Mouse (Mus musculus) MEL-GATA-1-ER (cell line): ENCODE data around the gene Orc1.

Experiments
- DNase-seq: peaks from one replicate; pipeline ENCODE4 v3.0.0-alpha.2; 2012; ENCODE audit warnings: low read depth; ENCODE audit errors: extremely low read depth

Orc1 gene

DNA sequence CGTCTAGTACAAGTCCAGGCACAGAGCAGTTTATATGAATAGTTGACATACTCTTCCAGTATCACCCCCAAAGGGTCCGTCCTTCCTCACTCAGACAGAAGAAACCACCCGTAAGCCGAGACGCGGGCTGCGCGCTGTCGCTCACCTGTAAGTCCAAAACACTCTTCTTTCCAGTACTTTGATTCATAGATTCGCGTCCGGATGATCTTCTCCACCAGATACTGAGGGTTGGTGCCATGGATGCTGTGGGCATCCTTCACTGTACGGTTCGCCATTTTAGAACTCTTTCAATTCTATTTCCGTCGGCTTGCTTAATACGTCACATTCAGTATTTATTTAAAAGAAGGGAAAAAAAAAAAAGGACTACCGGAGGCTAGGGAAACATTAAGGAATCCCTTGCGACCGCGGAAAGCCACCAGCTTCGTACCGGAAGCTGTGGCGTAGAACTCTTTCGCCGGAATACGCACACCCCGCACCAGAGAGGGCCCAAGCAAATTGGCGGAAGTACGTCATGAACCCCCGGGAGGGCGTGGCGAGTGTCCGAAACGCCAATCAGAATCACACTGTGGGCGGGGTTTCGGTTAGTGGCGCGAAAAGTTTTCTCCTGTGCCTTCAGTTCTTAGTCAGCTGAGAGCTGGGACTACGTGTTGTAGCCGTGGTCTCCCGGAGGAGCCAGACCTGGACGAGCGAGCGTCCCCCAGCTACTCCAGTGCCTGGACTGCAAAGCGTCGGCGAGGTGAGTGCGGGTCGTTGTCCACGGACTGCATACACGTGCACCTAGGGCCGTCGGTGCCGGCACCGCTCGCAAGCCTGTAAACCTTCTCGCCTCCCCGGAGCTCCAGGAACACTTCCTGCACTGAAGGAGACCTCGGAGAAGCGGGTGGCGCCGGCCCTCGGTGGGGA lies at the start of gene Orc1, which contains the start of gene Prpf38a:
Orc1 (plus strand) TSS at position 584 of the 903 bp plus-strand sequence.
Prpf38a (minus strand) TSS at position 497 of the 903 bp plus-strand sequence.
- peak; percentile 96 for DNase-seq

DNA sequence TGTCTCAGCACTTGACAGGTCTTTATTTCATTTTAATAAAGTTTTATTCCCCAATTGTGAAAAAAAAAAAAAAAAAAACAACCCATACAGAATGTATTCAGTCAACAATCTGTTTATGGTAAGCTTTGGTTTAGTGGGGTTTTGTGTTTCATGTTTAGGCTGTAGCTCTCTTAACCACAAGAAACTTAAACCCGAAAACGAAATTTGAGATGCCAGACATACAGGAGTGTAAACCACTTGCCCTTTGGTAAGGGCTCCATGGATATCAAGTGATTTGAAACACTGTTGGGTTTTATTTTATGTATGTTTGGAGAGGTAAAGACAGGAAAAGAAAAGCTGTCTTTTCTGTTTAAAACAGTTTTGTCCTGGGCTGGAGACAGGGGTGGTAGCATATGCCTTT lies 39.5 kb upstream of the Orc1 start:
- DNase-seq, result no peak

DNA sequence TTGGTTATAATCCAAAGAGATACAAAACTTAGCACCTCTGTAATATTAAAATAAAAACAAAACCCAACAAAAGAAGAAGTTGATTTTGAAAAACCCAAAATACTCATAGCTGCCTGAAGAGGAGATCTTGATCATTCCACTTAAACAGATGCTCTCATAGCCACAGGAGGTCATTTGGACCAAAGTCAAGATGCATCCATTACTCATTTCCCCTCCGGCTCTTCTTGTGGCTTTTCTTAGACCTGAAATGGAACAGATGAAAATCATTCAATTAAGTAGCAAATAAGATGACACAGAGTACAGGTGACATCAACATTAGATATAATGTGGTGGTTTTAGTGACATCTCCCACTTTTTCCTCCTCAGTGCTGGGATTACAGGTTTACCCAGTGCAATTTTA lies 14.2 kb upstream of the Orc1 start:
- no peak for DNase-seq

- DNase-seq, result no peak
These were observed 6.6 kb upstream of the Orc1 start for GRCm38 (mm10) chr4:108572644-108573043.

GRCm38 (mm10) chr4:108579743-108580411 lies 654 bp downstream of the Orc1 start:
- DNase-seq, result peak; percentile 24

- no peak for DNase-seq
These were observed 14.2 kb downstream of the Orc1 start for GRCm38 (mm10) chr4:108593376-108593775.

DNA sequence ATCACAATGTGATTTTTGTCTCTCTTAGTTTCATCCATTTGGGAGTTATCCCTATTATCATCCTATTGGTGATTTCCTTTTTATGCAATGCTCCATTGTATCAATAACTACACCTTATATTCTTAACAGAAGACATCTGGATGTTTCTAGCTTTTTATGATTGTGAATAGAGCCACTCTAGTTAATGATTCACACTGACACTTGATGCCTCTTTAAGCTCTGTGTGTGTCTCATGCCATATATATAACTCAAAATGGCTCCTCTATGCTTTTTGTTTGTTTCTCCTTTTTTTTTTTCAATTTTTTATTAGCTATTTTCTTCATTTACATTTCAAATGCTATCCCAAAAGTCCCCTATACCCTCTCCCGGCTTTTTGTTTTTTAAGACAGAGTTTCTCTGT lies 16.6 kb downstream of the Orc1 start:
- no peak for DNase-seq

- no peak for DNase-seq
These were observed 19.1 kb downstream of the Orc1 start for GRCm38 (mm10) chr4:108598306-108598705.

DNA sequence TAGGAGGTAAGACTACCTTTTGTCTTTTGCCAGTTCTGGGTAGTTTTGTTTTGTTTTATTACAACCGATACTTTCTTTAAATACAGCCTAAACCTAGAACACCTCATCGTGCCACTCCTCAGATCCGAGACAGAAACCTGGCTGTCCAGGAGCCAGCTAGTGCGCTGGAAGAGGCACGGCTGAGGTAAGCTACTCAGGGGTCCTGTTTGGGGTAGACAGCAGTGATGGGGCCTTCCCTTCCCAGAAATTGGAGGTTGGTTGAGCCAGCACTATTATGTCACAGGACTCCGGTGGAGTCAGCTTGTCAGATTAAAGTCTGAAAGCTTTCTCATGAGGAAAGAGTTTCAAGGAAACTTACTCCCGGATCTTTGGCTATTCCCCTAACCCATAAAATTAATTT lies 22.6 kb downstream of the Orc1 start:
- no peak for DNase-seq

- DNase-seq, result no peak
These were observed 29.4 kb downstream of the Orc1 start for GRCm38 (mm10) chr4:108608651-108609050.

GRCm38 (mm10) chr4:108610935-108611334 lies 31.7 kb downstream of the Orc1 start:
- no peak for DNase-seq

GRCm38 (mm10) chr4:108618586-108618985 lies 39.4 kb downstream of the Orc1 start:
- DNase-seq, result no peak

- no peak for DNase-seq
These were observed 39.9 kb downstream of the Orc1 start for GRCm38 (mm10) chr4:108619165-108619564.

DNA sequence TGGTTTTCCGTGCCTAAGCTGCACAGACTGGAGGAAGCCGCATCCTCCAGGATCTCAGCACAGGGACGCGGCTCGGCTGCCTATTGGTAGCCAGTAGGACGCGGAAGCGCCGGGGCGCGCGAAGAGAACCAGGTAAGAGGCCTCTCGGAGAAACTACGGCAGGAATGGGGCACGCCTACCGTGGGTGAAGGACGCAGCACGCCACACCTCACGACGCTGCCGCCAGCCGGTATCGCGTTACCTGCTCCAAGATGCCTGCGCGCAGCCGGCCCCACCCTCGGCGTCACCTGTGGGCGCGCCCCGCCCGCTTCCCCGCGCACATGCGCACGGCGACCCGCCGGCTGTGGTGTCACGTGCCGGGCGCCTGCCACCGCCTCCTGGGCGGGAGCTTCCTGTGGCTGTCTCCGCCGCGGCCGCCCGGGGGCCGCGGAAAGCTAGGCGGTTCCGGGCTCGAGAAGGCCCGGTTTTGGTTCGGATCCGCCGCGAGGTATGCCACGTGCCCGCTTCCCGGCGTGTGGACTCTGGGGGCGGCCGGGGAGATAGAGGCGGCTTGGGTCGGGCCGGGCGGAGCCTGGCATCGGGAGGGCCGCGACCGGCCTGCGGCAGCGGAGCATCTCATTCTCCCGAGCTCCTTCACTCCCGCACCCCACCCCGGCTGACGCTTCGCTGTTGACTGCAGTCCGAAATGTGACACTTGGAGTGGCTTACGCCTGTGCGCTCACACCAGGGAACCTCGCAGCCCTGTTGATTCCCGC lies 40.5 kb downstream of the Orc1 start, which contains the start of gene Cc2d1b:
Cc2d1b (plus strand) TSS at position 354 of the 755 bp plus-strand sequence.
- DNase-seq, result peak; percentile 66

DNA sequence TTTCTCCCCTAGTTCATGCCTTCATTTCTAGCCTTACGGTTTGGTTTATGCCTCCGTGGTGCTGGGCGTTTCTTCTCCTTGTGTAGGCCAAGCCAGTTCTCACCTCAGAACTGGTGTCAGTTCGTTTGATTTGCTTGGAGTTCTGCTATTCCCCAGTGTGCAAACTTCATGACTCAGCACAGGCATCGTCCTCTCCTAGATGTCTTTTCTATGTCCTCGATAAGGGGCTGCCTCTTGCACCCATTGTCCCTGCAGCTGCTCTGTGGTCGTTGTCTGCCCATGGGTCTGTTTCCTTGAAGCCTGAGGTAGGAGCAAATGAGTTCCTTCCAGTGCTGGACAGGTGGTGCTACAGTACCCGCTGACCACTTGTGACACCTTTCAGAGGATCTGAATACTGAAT lies 41.3 kb downstream of the Orc1 start:
- no peak for DNase-seq

DNA sequence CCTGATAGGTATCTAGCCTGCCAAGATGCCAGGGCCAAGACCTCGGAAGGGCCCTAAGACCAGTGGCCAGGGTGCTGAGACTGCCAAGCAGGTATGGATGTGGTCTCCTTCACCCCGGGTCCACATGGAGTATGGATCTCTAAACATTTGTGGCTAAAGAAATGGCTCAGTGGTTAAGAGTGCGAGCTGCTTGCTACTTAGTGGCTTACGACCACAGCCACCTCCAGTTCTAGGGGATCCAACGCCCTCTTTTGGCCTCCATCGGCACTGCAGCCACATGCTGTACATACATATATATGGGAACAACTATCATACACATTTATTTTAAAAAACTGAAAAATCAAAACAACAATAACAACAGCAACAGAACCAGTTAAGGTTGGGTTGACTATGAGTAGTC lies 42.3 kb downstream of the Orc1 start:
- no peak for DNase-seq

DNA sequence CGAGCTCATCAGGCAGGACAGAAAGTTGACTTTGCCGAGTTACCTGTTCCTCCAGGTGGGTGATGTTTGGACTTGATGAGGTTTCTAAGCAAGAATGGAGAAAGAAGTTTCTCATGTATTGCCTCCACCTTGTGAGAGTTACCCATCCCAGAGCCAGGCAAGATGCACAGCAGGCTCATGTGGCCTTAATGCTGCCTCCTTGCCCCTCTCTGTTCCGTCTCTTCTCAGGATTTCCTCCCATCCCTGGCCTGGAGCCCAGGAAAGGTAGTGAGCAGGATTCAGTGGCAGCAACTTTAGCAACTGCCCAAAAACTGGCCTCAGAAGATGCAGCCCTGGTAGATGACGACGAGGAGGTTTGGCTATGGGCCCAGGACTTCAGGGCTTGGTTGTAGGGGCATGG lies 47.8 kb downstream of the Orc1 start:
- DNase-seq, result no peak

DNA sequence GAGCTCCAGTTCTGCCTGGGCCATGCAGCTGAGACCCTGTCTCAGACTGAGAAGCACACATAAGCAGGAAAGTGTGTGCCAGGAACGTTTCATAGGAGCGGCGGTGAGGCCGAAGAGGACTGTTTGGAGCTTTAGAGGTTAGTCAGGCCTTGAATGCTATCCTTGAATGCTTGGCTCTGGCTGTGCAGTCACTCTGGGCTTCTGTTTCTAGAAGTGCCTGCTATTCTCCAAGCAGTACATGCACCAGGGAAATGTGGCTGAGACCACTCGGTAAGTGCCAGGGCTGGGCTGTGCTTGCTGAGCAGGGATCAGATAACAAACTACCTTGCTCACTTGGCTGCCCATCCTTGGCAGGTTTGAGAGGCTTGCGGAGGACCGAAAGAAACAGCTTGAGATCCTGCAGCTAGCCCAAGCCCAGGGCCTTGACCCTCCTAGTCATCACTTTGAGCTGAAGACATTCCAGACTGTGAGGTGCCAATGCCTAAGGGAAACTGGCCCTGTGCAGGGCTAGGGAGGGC lies 50.2 kb downstream of the Orc1 start:
- DNase-seq, result no peak

DNA sequence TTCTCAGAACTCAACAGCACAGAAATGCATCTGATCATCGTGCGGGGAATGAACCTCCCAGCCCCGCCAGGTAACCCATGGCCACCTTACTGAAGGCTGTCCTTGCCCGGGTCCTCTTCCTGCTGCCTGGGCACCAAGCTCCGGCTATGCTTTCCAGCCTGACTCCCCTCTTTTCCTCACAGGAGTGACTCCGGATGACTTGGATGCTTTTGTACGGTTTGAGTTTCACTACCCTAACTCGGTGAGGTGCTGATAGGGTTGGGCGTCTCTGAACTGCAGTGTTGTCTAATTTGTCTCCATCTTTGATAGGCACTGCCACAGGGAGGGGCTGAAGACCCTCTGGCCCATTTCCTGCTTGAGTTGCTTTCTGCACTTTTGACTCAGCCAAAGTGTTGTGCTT lies 50.9 kb downstream of the Orc1 start:
- no peak for DNase-seq

GRCm38 (mm10) chr4:108631616-108632015 lies 52.4 kb downstream of the Orc1 start:
- no peak for DNase-seq

DNA sequence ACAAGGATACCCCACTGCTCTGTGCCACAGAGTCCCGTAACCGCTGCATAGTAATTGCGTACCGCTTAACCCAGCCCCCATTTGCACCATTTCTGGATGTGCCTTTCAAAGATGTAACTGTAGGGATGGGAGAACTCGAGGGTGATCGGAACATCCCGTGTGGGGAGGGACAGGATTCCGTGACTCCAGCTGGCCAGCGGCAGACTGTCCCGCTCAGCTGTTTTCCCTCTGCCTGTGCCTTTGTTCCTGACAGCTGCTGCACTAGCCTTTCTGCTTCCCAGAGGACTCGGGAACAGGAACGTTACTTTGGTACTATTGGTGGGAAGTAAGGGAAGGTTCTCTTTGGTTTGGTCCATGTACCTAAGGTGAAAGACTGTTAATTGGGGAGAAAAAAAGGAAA lies 54.5 kb downstream of the Orc1 start:
- no peak for DNase-seq

DNA sequence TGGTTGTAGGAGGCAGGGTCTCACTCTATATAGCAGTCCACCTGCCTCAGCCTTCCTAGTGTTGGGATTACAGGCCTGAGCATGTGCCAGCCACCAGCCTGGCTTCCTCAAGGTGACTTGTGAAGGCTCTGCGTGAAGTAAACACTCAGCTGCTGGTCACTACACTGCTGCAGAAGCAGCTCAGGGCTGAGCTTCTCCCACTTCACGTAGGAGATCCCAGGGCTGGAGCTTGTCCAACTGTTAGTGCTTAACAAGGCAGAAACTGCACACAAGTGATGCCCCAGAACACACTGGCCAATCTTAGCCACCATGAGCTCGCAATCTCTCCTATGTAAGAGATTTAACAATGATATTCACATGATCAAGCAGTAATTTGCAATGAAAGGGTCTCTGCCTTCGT lies 55.5 kb downstream of the Orc1 start:
- DNase-seq, result no peak
